Mouse (Mus musculus) v-Abl transformed pro-B cells (cell line): Measurements from ENCODE around the gene Gm38100.

Experiments used
- in situ Hi-C, 2 experiments: fragments of 400-800 bp; cut with MboI; formaldehyde crosslinking; loops; one replicate each; pipeline ENCODE4 v1.15.1; 2025; ENCODE audit not compliant: unreplicated experiment in 2 of 2

Gm38100 gene

DNA sequence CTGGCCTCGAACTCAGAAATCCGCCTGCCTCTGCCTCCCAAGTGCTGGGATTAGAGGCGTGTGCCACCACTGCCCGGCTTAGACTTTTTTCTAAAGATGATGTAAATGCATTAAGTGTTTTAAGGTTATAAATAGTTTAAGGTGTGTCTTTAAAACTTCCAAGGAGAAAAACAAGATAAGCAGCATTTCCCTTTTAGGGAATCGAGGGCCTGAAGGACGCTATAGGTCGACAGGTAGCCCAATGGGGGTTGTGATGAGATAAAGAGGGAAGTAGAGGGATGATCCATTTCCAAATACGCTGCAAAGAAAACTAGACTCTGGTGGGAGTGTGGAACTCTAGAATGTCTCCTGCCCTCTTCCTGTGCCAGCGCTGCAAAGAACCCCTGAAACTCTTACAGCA is at the start of gene Gm38100:
Gene Gm38100 (plus strand): TSS at position 301 of the 400 bp plus-strand sequence.
- in situ Hi-C loops: loop anchor here (5.0 to 25.0 kb wide), 5 partner anchors 248 to 1323 kb away; partner anchors contain the start of genes Fh1 (in 1 of the 2) and Kmo (in 1 of the 2)

DNA sequence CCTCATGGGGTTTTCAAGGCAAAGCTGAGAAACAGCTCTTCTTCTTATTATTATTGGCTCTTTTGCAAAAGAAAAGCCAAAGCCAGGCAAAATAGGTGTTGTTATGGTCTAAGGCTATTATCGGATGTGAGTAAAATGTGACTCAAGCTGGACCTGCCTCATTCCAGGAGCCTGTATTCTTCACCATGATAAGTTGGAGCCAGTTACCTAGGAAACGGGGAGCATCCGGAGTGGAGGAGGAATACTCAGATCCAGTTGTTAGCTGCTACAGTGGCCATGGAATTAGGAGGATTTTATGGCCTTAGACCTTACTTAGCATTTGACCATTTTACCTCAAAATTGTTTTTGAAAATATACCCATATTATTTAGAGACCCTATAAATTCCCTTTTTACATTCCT is 49.4 kb upstream of the Gm38100 start:
- in situ Hi-C loops: loop anchor here in 1 of 2 experiments (10.0 kb wide), 1 partner anchor 176 kb away; the partner anchor contains the start of genes Chml, Opn3 and Wdr64

DNA sequence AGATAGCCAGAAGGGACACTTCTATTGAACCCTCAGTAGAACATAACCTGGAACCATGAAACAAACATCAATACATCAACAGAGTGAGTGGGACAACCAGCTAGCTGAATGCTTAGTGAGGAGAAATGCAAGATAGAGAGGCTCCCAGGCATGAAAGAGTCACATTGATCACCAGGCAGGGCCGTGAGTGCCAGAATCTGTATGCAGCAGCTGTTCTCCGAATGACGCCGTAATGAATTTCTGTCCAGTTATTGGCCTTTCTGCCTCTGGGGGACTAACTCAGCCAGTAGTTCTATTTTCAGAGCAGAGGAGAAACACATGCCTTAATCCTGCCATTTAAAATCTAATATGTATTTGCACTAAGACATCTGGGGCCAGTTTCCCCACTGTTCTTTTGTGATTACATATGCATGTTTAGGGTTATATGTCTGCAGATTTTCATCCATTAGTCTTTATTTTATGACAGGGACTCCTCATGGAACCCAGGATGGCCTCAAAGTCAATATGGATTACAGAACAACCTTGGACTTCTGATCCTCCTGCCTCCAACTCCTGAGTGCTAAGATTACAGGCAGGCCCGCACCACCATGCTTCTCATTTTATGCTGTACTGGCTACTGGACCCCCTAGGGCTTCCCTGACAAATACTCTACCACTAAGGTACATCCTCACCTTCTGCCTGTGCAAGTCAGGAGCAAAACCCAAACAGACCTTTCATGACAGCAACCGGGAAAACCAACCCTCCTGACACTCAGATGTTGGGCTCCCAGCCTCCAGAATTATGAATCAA is 47.9 kb upstream of the Gm38100 start:
- in situ Hi-C loops: loop anchor here in 1 of 2 experiments (10.0 kb wide), 1 partner anchor 177 kb away; the partner anchor contains the start of genes Chml, Opn3 and Wdr64

DNA sequence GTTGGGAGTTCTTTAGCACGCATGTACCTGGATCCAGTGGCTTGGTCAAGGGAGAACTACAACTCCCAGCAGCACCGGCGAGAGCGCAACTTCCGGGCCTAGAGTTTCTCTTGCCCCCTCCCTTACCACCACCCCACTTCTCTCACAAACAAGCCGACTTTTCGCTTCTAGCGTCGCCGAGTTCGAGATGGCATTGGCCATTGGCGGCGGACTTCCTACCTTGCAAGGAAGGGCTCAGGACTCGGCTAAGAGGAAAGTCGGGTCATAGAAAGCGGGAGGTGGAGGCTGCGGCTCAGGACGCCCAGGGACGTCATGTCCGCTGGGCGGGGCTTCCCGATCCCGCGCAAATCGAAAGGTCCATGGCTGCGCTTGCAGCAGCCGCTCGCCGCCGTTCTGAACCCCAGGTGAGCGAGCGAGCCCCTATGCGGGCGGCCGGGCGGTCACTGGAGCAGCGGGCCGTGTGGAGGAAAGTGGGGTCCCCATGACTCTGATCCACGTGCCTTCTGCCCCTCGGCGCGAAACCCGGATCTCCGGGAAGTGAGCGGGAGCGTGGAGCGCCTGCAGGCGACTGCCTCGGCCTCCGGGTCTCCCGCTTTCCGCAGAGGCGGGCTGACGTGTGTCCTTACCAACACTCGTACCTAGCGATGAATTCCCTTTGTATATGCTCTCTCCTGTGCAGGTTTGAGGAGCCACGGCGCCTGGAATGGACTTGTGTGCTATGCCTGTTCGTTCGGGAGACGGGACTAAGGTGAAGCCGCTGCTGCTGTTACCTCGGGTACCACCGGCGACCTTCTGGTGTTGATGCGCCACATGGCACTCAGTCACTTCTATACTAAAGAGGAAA is 39.5 kb upstream of the Gm38100 start, which contains the start of gene Exo1:
Gene Exo1 (plus strand): TSS at position 129 of the 844 bp plus-strand sequence.
- in situ Hi-C loops: loop anchor here in 1 of 2 experiments (10.0 kb wide), 2 partner anchors 186 to 256 kb away; partner anchors contain the start of genes Chml, Fh1, Kmo and Opn3

DNA sequence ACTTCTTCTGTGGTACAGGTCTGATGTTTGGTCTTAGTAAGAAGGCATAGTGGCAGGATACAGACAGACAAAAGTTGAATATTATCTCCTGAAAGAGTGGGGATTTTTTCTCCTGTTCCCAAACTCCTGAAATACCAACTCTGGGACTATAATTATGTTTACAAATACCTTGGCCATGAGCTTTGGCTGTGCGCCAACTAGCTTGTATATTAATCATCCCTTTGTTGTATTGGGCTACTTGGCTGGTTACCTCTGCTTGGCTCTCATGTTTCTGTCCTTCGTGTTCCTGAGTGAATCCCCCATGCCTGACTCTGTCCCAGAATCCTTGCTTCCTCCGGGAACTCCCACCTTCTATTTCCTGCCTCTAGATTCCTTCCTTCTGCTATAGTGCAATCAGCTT is 36.7 kb upstream of the Gm38100 start:
- in situ Hi-C loops: loop anchor here in 1 of 2 experiments (10.0 kb wide), 2 partner anchors 189 to 259 kb away; partner anchors contain the start of genes Chml, Fh1, Kmo and Opn3

DNA sequence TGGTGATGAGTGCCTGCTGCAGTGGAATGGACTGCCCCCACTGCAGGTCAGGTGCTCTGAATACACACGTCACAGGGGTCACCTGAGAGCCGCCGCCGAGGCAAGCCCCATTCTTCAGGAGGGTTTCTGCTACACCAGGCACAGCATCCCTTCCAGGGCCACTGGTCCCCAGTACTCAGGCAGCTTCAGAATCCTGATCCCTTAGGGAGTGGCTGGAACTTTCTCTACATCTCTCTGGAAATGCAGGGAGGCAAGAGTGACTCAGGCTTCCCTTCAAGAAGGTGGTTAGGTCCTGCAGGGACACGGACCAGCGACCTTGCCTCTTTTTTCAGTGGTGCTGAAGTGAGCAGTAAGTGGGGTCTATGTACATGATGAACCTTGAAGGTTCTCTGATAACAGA is 26.9 kb upstream of the Gm38100 start:
- in situ Hi-C loops: loop anchor here in 1 of 2 experiments (10.0 kb wide), 1 partner anchor 268 kb away; the partner anchor contains the start of genes Fh1 and Kmo

DNA sequence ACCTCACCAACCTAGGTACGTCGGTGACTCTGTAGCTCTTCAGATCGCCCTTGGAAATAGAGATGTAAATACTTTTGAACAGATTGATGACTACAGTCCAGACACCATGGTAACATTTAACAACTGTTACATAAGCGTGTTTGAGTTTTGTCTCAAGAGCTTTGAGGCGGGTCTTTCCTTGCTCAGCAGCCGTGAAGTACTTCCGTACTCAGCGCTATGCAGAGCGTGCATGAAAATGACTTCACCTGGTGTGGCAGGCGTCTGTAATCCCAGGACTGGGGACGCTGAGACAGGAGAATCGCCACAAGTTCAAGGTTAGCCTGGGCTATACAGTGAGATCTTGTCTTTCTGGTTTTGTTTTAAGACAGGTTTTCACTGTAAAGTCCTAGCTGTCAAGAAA is 26.4 kb upstream of the Gm38100 start:
- in situ Hi-C loops: loop anchor here in 1 of 2 experiments (10.0 kb wide), 1 partner anchor 269 kb away; the partner anchor contains the start of genes Fh1 and Kmo

DNA sequence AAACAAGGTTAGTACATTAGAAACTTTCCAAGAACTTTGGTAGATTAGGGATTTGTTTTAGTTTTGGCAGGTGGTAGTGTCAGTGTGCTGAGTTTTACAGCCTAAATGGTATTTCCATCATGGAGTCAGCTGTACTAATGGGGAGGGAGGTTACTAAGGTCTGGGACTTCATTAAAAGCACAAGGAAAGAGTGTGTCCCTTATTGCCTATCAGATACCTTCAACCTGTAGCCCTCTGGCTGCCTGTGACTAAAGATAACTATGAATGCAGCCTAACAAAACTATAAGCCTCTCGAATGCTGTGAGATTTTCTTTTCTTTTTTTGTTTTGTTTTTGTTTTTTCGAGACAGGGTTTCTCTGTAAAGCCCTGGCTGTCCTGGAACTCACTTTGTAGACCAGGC is 8.9 kb upstream of the Gm38100 start:
- in situ Hi-C loops: loop anchor here in 1 of 2 experiments (10.0 to 25.0 kb wide), 2 partner anchors 286 to 849 kb away; partner anchors contain the start of genes Fh1 and Kmo

DNA sequence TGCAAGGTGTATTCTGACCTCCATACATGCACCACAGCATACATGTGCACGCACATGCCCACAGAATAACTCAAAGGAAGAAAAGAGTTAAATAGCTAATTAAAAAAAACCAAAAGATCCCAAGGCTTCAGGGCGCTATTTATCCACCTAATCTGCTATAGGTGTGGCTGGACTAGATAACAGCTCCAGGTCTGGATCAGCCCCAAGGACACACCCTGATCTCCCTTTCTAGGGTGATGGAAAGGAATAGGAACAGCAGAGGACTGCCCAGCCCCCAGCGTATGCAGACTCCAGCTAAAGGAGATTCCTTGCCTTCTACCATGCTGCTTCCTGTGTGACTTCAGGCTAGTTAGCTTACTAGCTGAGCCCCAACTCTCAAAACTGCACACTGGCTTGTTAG is 8.1 kb upstream of the Gm38100 start:
- in situ Hi-C loops: loop anchor here in 1 of 2 experiments (10.0 to 25.0 kb wide), 2 partner anchors 287 to 850 kb away; partner anchors contain the start of genes Fh1 and Kmo

DNA sequence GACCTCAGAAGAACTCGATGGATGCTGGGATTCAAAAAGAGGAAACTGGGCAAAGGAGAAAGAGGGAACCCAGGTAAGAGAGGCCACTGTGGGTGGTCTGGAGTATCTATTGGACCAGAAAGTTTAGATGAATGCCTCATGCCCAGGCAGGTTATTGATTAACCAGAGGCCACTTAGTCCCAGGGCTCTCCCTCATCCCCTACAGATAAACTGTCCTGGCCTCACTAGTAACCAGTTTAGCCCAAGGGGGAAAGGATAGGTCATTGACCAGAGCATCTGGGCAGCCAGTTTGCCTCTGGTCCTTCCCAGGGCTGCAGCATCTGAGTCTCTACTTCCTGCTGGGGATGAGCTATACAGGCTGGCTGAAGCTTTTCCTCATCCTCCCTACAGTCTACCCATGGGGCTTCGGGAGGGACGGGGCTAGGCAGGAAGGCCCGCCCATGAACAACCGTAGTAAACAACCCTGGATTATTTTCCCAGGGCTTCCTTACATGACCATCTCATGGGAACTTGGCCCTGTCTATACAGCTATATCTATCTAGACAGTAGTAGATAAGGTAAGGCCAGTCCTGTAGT is 6.3 kb upstream of the Gm38100 start:
- in situ Hi-C loops: loop anchor here in 1 of 2 experiments (10.0 to 25.0 kb wide), 2 partner anchors 289 to 852 kb away; partner anchors contain the start of genes Fh1 and Kmo

DNA sequence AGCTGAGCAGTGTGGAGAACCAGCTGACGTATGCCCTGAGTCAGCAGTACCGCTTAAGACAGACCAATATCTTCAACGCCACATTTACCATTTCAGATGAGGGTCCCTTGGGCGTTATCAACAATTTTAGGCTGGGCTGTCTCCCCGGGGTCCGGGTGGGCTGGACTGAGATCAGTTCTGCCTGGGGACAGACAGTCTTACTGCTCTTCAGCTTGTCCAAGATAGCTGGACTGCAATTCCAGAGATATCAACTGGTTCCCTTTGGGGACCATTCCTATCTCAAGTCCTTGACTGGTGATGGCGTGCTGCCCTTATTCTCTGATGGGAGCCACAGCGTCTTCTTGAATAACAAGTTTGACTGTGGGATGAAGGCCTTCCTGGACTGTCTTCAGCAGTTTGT is 962 bp downstream of the Gm38100 start:
- in situ Hi-C loops: loop anchor here (5.0 to 25.0 kb wide), 5 partner anchors 249 to 1324 kb away; partner anchors contain the start of genes Fh1 (in 1 of the 2) and Kmo (in 1 of the 2)

DNA sequence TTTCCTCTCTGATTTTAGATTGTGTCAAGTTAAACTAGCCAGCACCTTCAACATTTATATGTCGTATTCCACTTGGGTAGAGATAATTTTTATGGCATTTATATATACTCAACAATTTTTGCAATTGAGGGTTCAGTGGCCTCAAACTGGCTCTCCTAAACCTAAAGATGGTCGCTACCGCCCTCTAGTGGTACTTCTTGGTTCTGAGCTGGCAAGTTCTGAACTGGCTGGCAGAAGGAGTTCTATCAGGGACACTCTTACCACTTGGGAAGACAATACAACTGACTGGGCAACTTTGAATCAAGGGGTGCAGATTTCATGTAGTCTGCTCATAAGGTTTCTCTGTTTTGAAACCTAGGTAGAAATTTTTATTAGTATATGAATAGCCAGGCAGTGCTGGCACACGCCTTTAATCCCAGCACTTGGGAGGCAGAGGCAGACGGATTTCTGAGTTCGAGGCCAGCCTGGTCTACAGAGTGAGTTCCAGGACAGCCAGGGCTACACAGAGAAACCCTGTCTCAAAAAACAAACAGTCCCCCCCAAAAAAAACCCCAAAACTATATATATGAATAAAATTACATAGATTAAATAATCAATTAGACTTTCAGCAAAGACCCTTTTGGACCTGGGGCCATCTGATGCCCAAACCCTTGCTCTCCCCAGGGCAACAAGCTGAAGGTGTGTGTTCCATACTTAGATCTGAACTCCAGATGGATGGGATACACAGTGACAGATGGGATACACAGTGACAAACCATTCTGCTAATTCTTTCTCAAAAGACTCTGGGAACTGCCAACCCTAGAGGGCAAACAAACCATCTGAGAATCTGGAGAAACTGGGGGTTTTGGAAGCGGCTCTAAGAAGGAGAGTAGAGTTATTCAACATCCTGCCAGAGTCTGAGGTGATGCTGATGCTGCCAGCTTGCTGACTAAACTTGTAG is 4.0 kb downstream of the Gm38100 start:
- in situ Hi-C loops: loop anchor here (5.0 to 25.0 kb wide), 5 partner anchors 252 to 1327 kb away; partner anchors contain the start of genes Fh1 (in 1 of the 2) and Kmo (in 1 of the 2)

DNA sequence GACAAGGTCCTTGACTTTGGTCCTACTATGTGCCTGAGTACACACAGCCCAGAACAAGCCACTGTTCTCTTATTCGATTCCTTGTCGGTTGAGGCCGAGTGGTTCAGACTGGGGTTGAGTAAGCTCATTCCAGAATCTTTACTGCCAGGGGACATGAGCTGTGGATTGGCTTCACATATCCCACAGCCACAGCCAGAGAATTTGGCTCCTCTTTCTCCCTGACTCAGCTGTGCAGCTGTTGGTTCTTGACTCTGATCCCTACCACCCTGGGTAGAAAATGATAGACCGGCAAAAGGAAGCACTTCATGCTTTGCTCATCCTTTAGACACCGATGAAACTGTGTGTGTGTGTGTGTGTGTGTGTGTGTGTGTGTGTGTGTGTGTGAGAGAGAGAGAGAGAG is 11.3 kb downstream of the Gm38100 start:
- in situ Hi-C loops: loop anchor here (10.0 to 25.0 kb wide), 3 partner anchors 773 to 1456 kb away; no protein-coding TSS in a partner anchor

DNA sequence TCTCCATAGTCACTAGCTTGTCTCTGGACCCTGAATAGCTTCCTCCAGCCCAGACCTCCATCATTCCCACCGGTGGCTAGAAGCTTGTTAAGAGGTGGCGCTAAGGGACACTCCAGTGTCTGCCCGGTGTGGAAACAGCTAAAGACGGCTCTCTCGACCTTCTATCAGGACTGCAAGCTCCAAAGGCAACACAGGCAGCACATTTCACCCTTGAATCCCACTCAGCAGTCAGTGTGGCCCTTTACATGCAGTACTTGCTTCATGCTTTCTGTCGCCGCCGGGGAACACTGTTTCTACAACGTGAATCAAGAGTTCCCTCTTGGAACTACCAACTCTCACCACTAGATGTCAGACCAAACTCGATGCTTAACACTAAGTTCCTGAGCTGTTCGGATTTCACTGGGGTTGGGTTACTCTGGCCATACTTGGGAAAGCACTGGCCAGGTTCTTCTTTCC is 16.2 kb downstream of the Gm38100 start:
- in situ Hi-C loops: loop anchor here (5.0 to 25.0 kb wide), 4 partner anchors 768 to 1451 kb away; no protein-coding TSS in a partner anchor

DNA sequence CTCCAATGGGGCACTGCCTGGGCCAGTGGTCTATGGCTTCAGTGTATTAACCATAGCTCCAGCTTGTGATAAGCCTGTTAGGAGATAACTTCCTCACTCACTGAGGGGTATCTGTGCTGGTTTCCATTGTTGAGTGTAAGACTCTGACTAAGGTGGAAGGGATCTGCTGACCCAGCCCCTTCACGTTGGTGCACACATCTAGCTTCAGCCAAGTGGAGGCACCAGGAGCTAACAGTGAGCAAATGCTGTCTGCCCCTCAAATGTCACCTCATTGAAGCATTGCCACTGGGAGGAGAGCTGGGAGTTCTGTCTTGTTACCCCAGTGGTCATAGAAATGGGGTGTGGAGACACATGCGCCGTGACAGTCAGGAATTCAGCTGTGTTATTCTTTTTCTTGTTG is 18.6 kb downstream of the Gm38100 start:
- in situ Hi-C loops: loop anchor here (5.0 to 25.0 kb wide), 4 partner anchors 766 to 1449 kb away; no protein-coding TSS in a partner anchor

DNA sequence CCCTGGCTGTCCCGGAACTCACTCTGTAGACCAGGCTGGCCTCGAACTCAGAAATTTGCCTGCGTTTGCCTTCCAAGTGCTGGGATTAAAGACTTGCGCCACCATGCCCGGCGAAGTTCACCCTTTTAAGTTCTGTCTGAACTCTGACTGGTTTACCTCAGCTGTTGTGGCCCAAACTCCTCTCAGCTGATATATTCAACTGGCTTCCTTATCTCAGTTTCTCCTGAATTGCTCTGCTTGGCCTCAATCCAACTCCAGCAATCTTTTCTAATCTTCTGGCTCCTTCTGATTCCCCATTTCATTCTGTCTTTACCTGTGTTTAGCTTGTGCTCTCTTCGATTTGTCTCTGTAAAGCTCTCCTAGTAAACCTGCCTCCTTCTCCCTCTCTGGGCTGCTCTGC is 23.0 kb downstream of the Gm38100 start:
- in situ Hi-C loops: loop anchor here (5.0 to 25.0 kb wide), 5 partner anchors 759 to 1762 kb away; no protein-coding TSS in a partner anchor

DNA sequence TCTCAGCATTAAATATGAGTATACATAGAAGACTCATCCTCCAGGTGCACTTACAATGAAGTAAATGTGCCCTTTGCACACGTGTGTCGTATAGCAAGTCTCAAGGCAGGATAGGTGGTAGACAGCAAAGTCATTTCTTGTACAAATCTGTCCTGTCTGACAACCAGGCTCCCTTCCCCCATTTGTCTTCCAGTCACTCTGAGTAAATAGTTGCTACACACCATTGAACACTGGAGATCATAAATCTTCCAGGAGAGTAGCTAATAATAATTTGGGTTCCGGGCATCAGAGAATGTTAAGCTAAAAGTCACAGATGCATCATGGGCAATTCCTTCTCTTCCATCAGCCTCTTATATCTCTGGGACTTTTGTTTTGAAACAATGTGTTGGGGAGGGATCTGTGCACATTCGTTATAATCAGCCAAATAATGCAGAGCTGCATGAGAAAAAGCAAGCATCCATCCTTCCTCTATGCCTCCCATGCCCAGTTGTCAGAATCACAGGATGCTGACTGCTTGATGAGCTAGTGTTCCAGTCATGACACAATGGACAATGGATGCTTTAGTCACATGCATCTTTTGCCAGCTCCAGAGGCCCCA is 26.7 kb downstream of the Gm38100 start:
- in situ Hi-C loops: loop anchor here (10.0 to 25.0 kb wide), 3 partner anchors 1240 to 1758 kb away; no protein-coding TSS in a partner anchor

DNA sequence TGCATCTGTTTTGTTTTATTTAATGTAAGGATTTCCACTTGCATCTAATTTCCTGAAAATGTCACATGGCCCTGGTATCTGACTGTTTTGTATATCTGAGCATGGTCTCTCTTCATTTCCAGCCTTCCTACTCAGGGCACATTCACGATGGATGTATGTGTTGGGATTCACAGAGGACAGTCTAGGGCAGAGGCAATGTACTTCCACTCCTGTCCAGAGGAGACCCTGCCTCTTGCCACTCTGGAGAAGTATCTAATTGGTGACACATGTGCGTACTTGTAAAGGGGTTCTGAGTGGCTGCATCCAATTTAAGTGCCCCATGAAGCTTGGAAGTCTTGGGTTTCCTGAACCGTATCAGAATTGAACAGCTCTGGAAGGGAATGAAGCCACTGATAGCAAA is 30.3 kb downstream of the Gm38100 start:
- in situ Hi-C loops: loop anchor here in 1 of 2 experiments (10.0 kb wide), 1 partner anchor 724 kb away; no protein-coding TSS in a partner anchor
